Mouse (Mus musculus): ENCODE data around the gene Gm44596. TPM values are rescaled to one million over a fixed set of nuclear protein-coding genes. Genes with fewer than 3 reads are reported as not detected.
"Not testable (repeated sequence)": the region's sequence is repeated elsewhere in the genome, so short reads cannot be mapped to it uniquely, and the experiment has no call there.

Gene Gm44596
- total RNA-seq, 2 experiments from 2014 or later = not detected

- peak overlapping the region; percentile 95 for H3K4me3 ChIP-seq
- intact Hi-C loops (cut with DNase I) = no loop called here
- no peak for TF ChIP-seq CTCF (IDR thresholded peaks at IDR 0.05)
- H3K27ac ChIP-seq = peak overlapping the region; percentile 92
- no peak for DNase-seq
Observed at GRCm38 (mm10) chr6:128361901-128362300, 13.4 kb upstream of the Gm44596 start.

DNA sequence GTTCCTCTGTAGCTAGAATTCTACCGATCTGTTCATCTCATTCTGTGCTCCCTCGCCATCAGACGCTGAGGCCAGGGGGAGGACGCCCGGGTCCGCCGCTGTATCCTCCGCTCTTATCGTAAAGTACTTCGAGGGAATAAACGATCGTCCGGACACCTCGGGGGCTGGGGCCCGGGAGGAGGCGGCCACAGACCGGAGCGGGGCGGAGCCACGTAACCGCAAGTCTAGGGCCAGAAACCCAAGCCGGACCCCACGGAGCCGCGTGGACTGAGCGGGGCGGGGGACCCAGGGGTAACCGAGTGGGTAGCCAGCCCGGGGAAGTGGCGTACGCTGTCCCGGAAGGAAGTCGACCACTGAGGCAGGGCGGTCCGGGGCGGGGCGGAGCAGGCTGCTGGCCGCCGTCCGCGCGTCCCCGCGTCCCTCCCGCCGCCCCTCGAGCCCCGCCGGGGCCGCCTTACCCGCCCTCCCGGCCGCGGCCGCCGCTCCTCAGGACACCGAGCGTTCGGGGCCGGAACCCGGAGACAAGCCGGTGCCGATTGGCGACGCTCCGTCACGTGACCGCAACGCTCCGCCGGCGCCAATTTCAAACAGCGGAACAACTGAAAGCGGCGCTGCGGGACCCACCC lies 12.8 kb upstream of the Gm44596 start, which contains the start of the genes Rhno1 and Foxm1:
Gene Rhno1 (minus strand): TSS at position 531 of the 626 bp plus-strand sequence.
Gene Foxm1 (plus strand): TSS at position 587 of the 626 bp plus-strand sequence.
- TF ChIP-seq CTCF (IDR thresholded peaks at IDR 0.05) = no peak
- Histone ChIP-seq H3K27ac (peak within 1 kb of the TSS; percentile 92), H3K4me3 (peak within 1 kb of the TSS; percentile 95)
- intact Hi-C loops (cut with DNase I) = no loop called here
- peak; percentile 93 for DNase-seq

DNA sequence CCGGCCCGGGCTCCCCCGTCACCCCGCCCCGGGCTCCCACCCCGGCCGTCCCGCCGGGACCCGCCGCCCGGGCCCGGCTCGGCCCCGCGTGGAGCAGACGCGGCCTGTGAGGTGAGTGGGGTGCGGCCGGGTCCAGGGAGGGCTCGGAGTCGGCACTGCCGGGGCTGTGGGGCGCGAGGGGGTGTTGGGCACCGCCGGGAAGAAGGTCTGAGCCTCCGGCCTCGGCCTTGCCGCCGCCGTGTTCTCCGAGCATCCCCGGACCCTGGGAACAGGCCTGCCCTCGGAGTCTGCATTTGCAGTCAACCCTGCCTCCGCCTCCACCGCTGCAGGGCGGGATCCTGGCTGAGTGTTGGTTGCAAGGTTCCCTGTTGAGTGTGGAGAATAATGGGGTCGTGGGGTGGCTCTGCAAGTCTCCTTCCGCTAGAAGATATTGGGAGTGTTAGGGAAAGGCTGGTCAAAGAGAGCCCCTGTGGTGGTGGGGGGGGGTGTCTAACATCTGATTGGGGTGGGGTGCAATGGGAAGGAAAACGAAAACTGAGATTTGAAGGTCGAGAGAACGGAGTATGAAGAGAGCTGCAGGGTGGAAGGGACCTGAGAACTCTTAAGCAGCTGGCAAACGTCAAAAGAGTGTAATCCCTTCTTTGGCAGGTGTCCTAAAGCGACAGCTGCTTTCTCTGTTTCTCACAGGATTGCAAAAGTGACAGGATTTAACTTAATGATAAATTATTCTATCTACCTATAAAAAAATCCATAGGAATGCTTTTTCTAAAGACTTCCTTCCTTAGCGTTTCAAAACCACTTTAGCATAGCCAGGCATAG lies 12.1 kb upstream of the Gm44596 start:
- DNase-seq = no peak
- H3K27ac ChIP-seq = peak overlapping the region; percentile 92

DNA sequence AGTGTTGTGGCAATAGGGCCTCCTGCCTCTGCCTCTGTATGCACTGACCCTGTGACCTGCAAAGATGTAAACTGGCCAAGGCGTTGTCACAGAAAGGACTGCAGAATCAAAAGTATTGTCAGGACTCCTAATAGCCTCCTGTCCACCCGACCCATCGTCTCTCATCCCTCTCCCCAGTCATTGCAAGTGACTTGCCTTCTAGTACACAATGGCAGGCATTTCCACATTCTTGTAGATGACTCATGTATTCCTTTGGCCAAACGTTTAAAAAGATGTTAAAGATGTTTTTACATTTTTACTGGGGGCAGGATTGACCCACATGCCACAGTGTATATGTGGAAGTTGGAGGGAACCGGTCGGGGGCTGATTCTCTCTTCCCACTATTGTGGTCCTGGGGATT lies 10.6 kb upstream of the Gm44596 start:
- intact Hi-C loops (cut with DNase I) = no loop called here
- TF ChIP-seq CTCF (IDR thresholded peaks at IDR 0.05) = no peak
- Histone ChIP-seq H3K27ac (no peak overlapping the region), H3K4me3 (no peak overlapping the region)
- DNase-seq = no peak

More for the DNA sequence above, 12.1 kb upstream of the Gm44596 start:
- H3K4me3 ChIP-seq = peak overlapping the region; percentile 95
- intact Hi-C loops (cut with DNase I) = no loop called here
- no peak for TF ChIP-seq CTCF (IDR thresholded peaks at IDR 0.05)

GRCm38 (mm10) chr6:128366466-128366865 lies 8.8 kb upstream of the Gm44596 start:
- H3K4me3 ChIP-seq = no peak overlapping the region
- no peak overlapping the region for H3K27ac ChIP-seq
- no peak for DNase-seq
- no peak for TF ChIP-seq CTCF (IDR thresholded peaks at IDR 0.05)
- intact Hi-C loops (cut with DNase I) = no loop called here

- intact Hi-C loops (cut with DNase I) = no loop called here
- no peak for DNase-seq
- no peak for TF ChIP-seq CTCF (IDR thresholded peaks at IDR 0.05)
- Histone ChIP-seq H3K27ac (no peak overlapping the region), H3K4me3 (no peak overlapping the region)
Observed at GRCm38 (mm10) chr6:128370040-128370439, 5.3 kb upstream of the Gm44596 start.

DNA sequence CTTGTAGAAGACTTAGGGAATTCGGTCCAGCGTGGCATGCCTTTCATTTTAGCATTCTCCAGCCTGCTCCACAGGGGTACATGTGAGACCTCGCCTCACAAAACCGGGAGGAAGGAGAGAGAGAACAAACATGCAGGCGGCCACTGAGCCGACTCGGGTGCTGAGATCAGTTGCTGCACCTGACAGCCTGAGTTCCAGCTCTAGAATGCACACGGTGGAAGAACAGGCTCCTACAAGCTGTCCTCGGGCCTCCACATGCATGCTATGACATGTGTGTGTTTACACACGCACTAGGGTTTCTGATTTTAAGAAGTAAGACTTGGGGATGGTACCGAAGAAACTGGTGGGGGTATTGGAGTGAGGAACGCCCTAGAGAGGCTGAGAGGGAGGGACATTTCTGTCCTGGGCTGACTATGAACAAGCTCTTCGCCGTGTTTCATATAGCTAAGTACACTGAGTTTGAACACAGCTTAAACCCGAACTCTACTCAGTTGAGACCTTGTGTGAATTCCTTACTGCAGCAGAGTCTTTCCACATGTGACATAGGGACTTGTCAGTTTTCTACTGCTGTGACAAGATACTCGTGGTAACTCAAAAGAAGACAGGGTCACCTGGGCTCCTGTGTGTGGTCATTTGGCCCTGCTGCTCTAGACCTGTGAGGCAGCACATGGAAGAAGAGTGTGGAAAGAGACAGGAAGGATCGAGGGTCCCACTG lies 1.2 kb downstream of the Gm44596 start:
- DNase-seq = no peak
- Histone ChIP-seq H3K27ac (no peak overlapping the region), H3K4me3 (no peak overlapping the region)
- no peak for TF ChIP-seq CTCF (IDR thresholded peaks at IDR 0.05)
- intact Hi-C loops (cut with DNase I) = no loop called here

- intact Hi-C loops (cut with DNase I) = loop anchor here (2.0 kb wide), 1 partner anchor 31 kb away; no protein-coding TSS in a partner anchor
- no peak for TF ChIP-seq CTCF (IDR thresholded peaks at IDR 0.05)
- H3K4me3 ChIP-seq = no peak overlapping the region
- DNase-seq = no peak
- no peak overlapping the region for H3K27ac ChIP-seq
Observed at GRCm38 (mm10) chr6:128379636-128380035, 4.3 kb downstream of the Gm44596 start.

DNA sequence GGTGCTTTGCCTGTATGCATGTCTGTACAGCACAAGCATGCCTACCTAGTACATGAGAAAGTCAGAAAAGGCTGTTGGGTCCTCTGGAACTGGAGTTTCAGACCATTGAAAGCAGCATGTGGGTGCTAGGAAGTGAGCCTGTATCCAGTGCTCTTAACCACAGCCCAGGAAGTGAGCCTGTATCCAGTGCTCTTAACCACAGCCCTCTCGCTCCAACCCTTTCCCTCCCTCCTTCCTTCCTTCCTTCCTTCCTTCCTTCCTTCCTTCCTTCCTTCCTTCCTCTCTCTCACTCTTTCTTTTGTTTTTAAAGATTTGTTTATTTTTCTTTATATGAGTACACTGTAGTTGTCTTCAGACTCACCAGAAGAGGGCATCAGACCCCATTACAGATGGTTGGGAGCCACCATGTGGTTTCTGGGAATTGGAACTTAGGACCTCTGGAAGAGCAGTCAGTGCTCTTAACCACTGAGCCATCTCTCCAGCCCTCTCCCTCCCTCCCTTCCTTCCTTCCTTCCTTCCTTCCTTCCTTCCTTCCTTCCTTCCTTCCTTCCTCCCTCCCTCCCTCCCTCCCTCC lies 5.4 kb downstream of the Gm44596 start:
- H3K4me3 ChIP-seq, DNase-seq, H3K27ac ChIP-seq: not testable (repeated sequence)
- TF ChIP-seq CTCF (IDR thresholded peaks at IDR 0.05) = peak; percentile 41
- intact Hi-C loops (cut with DNase I) = loop anchor here (2.0 kb wide), 1 partner anchor 30 kb away; no protein-coding TSS in a partner anchor

GRCm38 (mm10) chr6:128381254-128381653 lies 6.0 kb downstream of the Gm44596 start:
- DNase-seq = no peak
- H3K27ac ChIP-seq = no peak overlapping the region
- H3K4me3 ChIP-seq = no peak overlapping the region
- intact Hi-C loops (cut with DNase I) = loop anchor here (2.0 kb wide), 1 partner anchor 30 kb away; no protein-coding TSS in a partner anchor
- no peak for TF ChIP-seq CTCF (IDR thresholded peaks at IDR 0.05)

GRCm38 (mm10) chr6:128383752-128384151 lies 8.4 kb downstream of the Gm44596 start:
- intact Hi-C loops (cut with DNase I) = no loop called here
- no peak overlapping the region for H3K27ac ChIP-seq
- H3K4me3 ChIP-seq = no peak overlapping the region
- TF ChIP-seq CTCF (IDR thresholded peaks at IDR 0.05) = no peak
- DNase-seq = no peak

DNA sequence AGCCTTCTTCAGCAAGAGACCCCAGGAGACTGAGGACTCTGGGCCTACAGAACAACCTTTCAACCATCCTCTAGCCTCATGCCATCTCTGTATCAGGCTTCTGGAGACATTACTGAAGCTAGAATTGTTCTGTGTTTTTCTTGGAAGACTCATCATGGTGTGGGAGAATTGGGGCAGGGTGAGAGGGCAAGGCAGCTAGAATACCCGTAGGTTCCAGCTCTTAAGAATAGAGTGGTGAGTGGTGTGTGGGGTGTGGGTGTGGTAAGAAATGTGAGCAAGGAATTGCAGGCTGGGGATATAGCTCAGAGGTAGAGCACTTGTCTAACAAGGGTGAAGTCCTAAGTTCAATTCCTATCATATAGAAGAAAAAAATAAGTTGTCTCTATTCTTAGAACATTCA lies 9.7 kb downstream of the Gm44596 start:
- TF ChIP-seq CTCF (IDR thresholded peaks at IDR 0.05) = no peak
- intact Hi-C loops (cut with DNase I) = no loop called here
- Histone ChIP-seq H3K27ac (no peak overlapping the region), H3K4me3 (no peak overlapping the region)
- DNase-seq = no peak
